Mouse (Mus musculus) MN1 (cell line): ENCODE measurements around the gene Pdzd2.

Experiments
- DNase-seq: peaks from one replicate; pipeline ENCODE4 v3.0.0-alpha.2; 2016; ENCODE audit warnings: low spot score

Gene Pdzd2

DNA sequence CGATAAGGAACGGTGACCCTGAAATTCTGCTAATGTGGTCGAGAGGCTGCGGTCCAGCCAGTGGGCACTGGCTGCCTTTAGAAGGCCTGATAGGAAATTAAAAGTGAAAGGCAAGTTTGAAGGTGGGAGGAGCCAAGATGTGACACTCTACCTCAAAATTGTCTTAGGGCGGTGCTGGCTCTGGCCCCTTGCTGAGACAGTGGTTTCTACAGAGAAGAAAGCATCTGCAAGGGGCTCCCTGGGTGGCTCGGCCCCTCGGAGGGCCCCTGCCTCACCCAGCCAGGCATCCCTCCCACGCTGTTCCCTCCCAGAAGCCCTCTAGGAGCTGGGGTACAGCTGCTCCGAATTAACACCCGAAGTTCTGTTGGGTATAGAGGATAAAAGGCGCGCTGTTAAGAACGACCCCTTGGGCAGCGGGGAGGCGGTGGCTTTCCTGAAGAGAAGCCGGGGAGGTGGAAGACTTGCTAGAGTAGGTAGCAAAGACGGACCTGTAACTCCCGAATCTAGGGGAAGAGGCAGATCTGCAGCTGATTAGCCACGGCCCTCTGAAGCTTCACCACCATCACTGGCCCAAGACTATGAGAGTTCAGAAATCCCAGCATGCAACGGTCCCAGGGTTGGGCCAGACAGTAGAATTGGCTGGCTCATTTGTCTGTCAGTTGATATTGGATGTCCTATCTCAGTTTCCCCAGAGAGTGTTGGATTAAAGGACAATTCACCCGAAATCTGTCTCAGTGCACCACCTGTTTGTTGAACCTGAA is 71.8 kb downstream of the Pdzd2 start:
- peak; percentile 13 for DNase-seq

DNA sequence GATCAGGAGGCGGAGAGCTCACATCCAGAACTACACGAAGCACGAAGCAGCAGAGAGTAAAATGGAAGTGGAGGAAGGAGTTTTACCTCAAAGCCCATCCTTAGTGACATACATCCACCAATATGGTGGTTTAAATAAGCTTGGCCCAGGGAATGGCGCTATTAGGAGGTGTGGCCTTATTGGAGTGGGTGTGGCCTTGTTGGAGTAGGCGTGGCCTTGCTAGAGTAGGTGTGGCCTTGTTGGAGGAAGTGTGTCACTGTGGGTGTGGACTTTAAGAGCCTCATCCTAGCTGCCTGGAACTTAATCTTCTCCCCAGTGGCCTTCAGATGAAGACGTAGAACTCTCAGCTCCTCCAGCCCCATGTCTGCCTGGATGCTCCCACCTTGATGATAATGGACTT is 73.8 kb downstream of the Pdzd2 start:
- DNase-seq, result no peak

- no peak for DNase-seq
Observed at GRCm38 (mm10) chr15:12663351-12663750, 76.4 kb downstream of the Pdzd2 start.

DNA sequence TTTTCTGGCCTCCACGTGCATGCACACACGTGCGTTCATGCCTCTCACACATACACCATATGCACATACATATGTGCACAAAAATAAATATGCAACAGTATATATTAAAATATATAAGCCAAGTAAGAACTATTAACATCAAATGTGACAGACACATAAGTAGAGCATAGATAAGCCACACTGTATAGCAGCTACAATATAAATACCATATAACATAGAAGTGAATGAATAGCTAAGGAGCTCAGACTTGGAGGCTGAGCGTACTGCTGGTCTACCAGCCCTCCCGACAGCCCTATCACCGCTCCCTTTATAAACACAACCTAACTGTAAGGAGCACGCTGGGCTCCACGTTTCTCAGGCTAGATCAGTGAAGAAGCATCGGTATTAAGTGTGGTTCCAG is 79.4 kb downstream of the Pdzd2 start:
- DNase-seq, result no peak

DNA sequence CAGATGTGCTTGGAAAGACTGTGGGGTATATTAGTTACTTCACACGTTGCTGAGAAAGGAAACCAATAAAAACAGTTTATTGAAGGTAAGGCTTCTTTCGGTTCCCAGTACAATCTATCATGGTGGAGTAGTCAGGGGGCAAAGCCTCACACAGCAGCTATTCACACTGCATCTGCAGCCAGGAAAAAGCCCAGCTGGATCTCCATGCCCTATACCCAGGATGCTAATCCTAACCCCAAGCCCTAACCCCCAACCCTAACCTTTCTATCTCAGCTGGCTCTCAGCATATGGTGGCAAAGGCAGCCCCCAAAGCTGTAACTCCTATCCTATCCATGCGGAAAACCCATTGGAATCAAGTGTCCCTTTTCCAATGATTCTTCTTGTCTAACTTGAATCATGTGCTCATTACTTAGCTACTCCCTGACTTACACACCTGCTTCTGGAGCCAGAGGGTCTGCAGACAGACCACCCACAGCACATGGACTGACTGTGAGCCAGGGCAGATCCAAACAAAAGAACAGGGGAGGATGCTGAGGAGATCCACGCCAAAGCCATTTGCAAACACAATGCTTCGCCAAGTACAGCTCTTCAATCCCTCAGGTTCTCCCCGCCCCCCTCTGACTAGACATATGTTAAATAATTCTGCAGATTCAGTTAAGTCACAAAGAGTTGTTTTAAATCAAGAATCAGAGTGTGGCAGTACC is 83.6 kb downstream of the Pdzd2 start:
- DNase-seq, result no peak

GRCm38 (mm10) chr15:12655316-12655715 is 84.4 kb downstream of the Pdzd2 start:
- DNase-seq, result no peak

- no peak for DNase-seq
Observed at GRCm38 (mm10) chr15:12652336-12653031, 87.2 kb downstream of the Pdzd2 start.

- DNase-seq, result no peak
Observed at GRCm38 (mm10) chr15:12650236-12650635, 89.5 kb downstream of the Pdzd2 start.

DNA sequence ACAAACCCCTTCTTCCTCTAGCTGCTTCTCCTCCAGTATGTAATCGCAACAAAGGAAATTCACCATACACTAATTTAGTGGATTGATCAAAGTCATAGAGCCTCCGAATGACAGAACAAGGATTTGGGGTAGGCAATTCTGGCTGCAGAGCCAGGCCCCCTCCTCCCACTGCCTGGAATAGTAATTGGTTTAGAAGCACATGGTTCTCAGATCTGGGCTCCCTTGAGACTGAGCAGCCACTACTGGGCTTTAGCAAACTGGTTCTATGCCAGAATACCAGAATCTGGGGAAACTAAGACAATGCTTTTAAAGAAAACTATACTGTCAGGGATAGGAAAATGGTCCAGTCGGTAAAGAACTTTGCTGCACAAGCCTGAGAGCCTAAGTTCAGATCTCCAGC is 90.0 kb downstream of the Pdzd2 start:
- peak; percentile 58 for DNase-seq

- no peak for DNase-seq
Observed at GRCm38 (mm10) chr15:12649131-12649530, 90.6 kb downstream of the Pdzd2 start.

DNA sequence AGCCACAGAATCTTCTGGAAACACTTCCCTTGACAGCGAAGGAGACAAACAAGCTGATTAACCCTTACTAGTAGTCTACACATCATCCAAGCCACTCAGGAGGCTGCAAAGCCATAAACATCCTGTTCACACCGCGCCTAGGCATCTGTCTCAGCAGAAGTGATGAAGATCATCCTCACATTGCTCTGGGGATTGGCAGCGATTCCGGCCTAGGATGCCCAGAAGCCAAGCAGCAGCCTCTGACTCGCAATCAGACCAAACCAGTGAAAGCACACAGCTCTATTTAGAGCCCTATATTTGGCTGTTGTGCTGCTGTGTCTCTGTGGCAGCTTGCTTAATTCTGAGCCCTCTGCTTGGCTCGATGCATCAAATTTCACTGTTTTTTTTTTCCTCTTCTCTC is 99.0 kb downstream of the Pdzd2 start:
- DNase-seq, result no peak

DNA sequence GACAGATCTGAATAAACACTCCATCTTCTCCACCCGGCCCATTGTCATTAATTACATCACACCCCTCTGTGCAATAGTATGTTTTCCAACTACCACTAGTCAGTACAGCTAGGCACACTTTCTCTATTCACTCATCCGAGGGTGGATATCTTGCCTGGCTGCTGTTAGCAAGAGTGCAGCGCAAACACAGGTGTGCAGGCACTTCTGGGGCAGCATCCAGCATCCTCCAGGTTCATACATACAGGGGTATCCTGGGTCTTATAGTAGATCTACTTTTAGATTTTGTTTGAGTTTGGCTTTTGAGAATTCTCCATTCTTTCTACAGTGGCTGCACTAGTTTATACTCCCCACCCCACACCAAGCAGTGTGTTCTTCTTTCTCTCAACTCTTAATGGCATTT is 99.9 kb downstream of the Pdzd2 start:
- DNase-seq, result no peak

GRCm38 (mm10) chr15:12639181-12639580 is 100.5 kb downstream of the Pdzd2 start:
- no peak for DNase-seq

- DNase-seq, result no peak
Observed at GRCm38 (mm10) chr15:12638370-12639030, 101.2 kb downstream of the Pdzd2 start.

DNA sequence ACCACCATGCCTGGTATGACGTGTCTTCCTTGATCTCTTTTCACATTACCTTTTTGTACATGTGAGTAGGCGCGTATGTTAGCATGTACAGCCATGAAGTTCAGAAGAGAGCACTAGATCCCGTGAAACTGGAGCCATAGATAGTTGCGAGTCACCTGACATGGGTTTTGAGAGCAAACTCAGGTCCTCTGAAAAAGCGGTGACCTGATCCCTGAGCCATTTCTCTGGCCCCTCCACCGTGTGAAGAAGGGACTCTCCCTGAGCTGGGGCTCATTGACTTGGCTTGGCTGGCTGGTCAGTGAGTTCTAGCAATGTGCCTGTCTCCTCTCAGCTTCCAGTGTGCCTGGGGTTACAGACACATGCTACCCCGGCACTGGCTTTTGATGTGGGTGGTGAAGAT is 102.2 kb downstream of the Pdzd2 start:
- DNase-seq, result no peak

GRCm38 (mm10) chr15:12636386-12636785 is 103.3 kb downstream of the Pdzd2 start:
- no peak for DNase-seq

GRCm38 (mm10) chr15:12634921-12635320 is 104.8 kb downstream of the Pdzd2 start:
- DNase-seq, result no peak

DNA sequence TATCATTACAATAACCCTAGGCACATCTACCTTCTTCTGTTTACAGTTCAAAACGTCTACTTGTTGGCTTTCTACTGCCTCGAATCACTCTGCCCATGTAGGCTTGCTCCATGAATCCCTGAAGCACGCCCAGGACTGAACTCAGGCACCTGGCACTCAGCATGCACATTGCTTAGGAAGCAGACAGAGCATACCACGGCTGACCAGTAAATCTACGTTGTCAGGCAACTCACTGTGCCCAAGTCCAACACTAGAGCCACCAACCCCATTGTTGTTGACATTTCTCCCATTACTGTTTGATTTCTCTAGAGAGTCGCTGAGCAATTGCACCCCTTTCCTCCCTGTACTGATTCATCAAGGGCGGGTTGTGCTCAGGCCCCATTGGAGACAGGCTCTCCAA is 110.6 kb downstream of the Pdzd2 start:
- no peak for DNase-seq

DNA sequence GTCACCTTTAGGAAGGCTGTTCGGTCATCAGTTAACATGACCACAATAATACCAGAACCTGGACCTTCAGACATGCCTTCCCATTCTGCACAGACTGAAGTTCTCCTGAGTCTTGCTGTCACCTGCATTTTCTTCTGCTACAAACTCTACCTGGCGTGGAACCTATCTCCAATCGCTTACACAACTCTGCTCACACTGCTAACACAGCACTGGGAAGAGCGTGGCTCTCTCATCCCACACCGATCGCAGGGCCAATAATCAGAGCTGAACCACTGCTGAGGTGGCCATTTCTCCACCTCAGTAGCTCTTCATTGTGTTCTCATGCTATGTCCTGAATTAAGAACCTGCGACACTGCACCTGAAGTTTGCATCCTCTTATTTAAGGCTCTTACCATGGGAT is 111.3 kb downstream of the Pdzd2 start:
- no peak for DNase-seq

GRCm38 (mm10) chr15:12626930-12627329 is 112.8 kb downstream of the Pdzd2 start:
- no peak for DNase-seq

GRCm38 (mm10) chr15:12626166-12626565 is 113.6 kb downstream of the Pdzd2 start:
- no peak for DNase-seq

DNA sequence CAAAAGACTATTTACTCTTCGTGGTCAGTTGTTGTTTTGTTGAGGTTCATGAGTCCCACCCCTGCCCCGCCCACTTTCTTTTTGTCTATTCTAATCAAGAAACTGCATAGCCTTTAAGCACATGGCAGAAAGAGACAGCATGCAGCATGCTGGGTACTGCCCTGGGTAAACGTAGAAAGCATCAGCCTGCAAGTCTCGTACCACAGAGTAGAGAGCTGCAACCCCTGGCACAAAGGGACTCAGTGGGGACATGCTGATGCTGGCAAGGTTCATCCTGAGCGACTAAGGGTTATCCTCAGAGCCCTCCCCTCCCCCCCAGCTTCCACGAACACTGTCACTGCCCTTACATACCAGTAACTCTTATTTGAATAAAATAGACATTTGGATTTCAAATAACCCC is 114.2 kb downstream of the Pdzd2 start:
- no peak for DNase-seq

DNA sequence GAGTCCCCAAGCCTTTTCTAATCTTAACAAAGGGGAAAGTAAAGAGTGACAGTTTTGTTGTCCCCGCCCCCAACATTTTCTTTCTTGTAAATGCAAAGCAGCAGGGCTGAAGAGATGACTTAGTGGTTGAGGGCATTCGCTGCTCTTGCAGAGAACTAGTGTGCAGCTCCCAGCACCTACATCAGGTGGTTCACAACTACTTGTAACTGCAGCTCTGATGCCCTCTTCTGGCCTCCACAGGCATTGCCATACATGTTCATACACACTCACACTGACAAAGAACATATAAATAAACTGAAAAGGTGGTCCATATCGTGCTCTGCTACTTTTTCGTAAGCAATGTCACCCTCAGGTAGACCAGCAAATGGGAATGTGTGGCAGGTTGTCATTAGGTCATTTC is 116.2 kb downstream of the Pdzd2 start:
- no peak for DNase-seq
